Mouse (Mus musculus): ENCODE measurements around the gene Prmt7. TPM values are rescaled to one million over a fixed set of nuclear protein-coding genes. Genes with fewer than 3 reads are reported as not detected.

The Prmt7 gene
- total and polyA plus RNA-seq, 3 experiments = 63.3 to 74.5 TPM; not detected in 1

GRCm38 (mm10) chr8:106168356-106169016, 42.2 kb upstream of the Prmt7 start, which contains the start of gene Slc7a6:
Slc7a6 (plus strand) TSS chr8:106168857.
- DNase-seq (ENCODE audit: low read depth, low spot score) = peak; percentile 86
- peak within 1 kb of the TSS; percentile 63 to 84 for H3K4me3 ChIP-seq (ENCODE audit: control insufficient read depth in 1 of 2, insufficient read depth in 1 of 2, low read depth in 2 of 2, low read length in 2 of 2)
- peaks cover 21% of the 10 kb centered on the region for H3K79me2 ChIP-seq (ENCODE audit: control insufficient read depth, insufficient read depth, low read length, poor library complexity)
- H3K4me1 ChIP-seq (ENCODE audit: control insufficient read depth in 1 of 2, insufficient read depth in 2 of 2, low read length in 2 of 2) = peaks cover 6 to 22% of the 10 kb centered on the region in 2 experiments
- H3K27ac ChIP-seq (ENCODE audit: control insufficient read depth, low read depth, low read length) = peak within 1 kb of the TSS; percentile 54
- TF ChIP-seq ZMIZ1 (IDR thresholded peaks at IDR 0.05; ENCODE audit: low read depth, low read length) (peak; percentile 62), POLR2A (IDR thresholded peaks at IDR 0.05; ENCODE audit: control insufficient read depth in 1 of 2, insufficient read depth in 1 of 2, low read depth in 1 of 2, low read length in 2 of 2, poor library complexity in 1 of 2) (peak; percentile 78 to 94), GATA1 (IDR thresholded peaks at IDR 0.05; ENCODE audit: low read depth, low read length) (0 out of 2 replicates have a peak, but pooled peaks have one; percentile 24), USF2 (IDR thresholded peaks at IDR 0.05; ENCODE audit: borderline replicate concordance in 1 of 2, insufficient read depth in 1 of 2, low read depth in 1 of 2, low read length in 2 of 2) (no peak), MAX (IDR thresholded peaks at IDR 0.05; ENCODE audit: low read length) (peak; percentile 28; the same call in 1 of the 2 replicates), NRF1 (IDR thresholded peaks at IDR 0.05; ENCODE audit: insufficient read depth, low read depth, low read length, poor library complexity, severe bottlenecking) (peak; percentile 34; the same call in 1 of the 2 replicates), BHLHE40 (IDR thresholded peaks at IDR 0.05; ENCODE audit: borderline replicate concordance, low read depth, low read length) (no peak), SIN3A (IDR thresholded peaks at IDR 0.05; ENCODE audit: low read length) (peak; percentile 16; the same call in 1 of the 2 replicates), EP300 (IDR thresholded peaks at IDR 0.05; ENCODE audit: low read depth in 1 of 2, low read length in 2 of 2) (0 out of 4 replicates have a peak, but pooled peaks of 1 of the 2 experiments have one; percentile 9), ETS1 (IDR thresholded peaks at IDR 0.05; ENCODE audit: low read depth, low read length) (peak; percentile 29; the same call in 1 of the 2 replicates), TAL1 (IDR thresholded peaks at IDR 0.05; ENCODE audit: low read length) (no peak), MAZ (IDR thresholded peaks at IDR 0.05; ENCODE audit: low read depth, low read length) (peak; percentile 56; the same call in 1 of the 2 replicates), HCFC1 (IDR thresholded peaks at IDR 0.05; ENCODE audit: low read depth, low read length) (peak; percentile 64; the same call in 1 of the 2 replicates), CHD1 (IDR thresholded peaks at IDR 0.05; ENCODE audit: low read depth, low read length) (0 out of 2 replicates have a peak, but pooled peaks have one; percentile 5), POLR2AphosphoS2 (IDR thresholded peaks at IDR 0.05; ENCODE audit: low read length) (peak; percentile 81), MAFK (IDR thresholded peaks at IDR 0.05; ENCODE audit: borderline replicate concordance, low read depth, low read length) (no peak), UBTF (IDR thresholded peaks at IDR 0.05; ENCODE audit: borderline replicate concordance, insufficient read depth, low read depth, low read length) (peak; percentile 69; the same call in 1 of the 2 replicates), CHD2 (IDR thresholded peaks at IDR 0.05; ENCODE audit: low read length) (no peak), RCOR1 (IDR thresholded peaks at IDR 0.05; ENCODE audit: low read depth, low read length) (0 out of 2 replicates have a peak, but pooled peaks have one; percentile 11), JUND (IDR thresholded peaks at IDR 0.05; ENCODE audit: low read depth, low read length) (no peak), ZC3H11A (IDR thresholded peaks at IDR 0.05; ENCODE audit: low read depth, low read length) (no peak), MYC (IDR thresholded peaks at IDR 0.05; ENCODE audit: low read depth, low read length) (peak; percentile 54; the same call in 1 of the 2 replicates), TBP (IDR thresholded peaks at IDR 0.05; ENCODE audit: low read depth, low read length) (no peak), MXI1 (IDR thresholded peaks at IDR 0.05; ENCODE audit: low read depth, low read length) (peak; percentile 85), ELF1 (IDR thresholded peaks at IDR 0.05; ENCODE audit: low read depth, low read length) (peak; percentile 69; the same call in 1 of the 2 replicates), NELFE (IDR thresholded peaks at IDR 0.05; ENCODE audit: low read depth, low read length) (peak; percentile 84), E2F4 (IDR thresholded peaks at IDR 0.05; ENCODE audit: borderline replicate concordance, low read depth, low read length) (no peak)
- no peaks in the 10 kb centered on the region for H3K9me3 ChIP-seq (replicated peaks; ENCODE audit: insufficient read depth, low read length)
- peak within 1 kb of the TSS; percentile 76 for H3K9ac ChIP-seq (ENCODE audit: control insufficient read depth, low read depth, low read length, poor library complexity, severe bottlenecking)
- peaks cover 3 to 22% of the 10 kb centered on the region in 2 experiments; a peak in 2 of 4 replicates for H3K36me3 ChIP-seq (ENCODE audit: control insufficient read depth in 1 of 2, insufficient read depth in 2 of 2, low read length in 2 of 2)
- no peaks in the 10 kb centered on the region for H3K27me3 ChIP-seq (ENCODE audit: control insufficient read depth in 1 of 2, insufficient read depth in 2 of 2, low read length in 2 of 2)
